Mouse (Mus musculus): Measurements from ENCODE around the gene Zfp385b. TPM values are rescaled to one million over a fixed set of nuclear protein-coding genes. Genes with fewer than 3 reads are reported as not detected.

Zfp385b gene
- polyA plus RNA-seq, 1 experiment from 2014 or later: not detected

DNA sequence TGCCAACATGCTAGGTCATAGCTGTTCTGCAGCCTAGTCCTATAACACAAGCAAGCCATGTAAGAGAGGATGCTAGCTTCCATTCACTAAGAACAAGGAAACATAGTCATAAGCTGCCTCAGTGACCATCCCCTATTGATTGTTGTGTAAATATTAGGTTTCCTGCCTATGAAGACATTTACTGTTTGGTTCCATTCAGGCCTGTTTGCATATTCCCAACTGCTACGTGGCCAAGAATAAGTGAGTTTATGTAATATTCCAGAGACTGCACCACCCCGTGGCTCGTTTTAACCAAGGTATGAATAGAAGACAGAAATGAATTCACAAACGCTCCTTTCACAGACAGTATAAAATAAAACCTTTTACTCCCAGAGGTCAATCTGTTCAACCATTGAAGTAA, 200.8 kb downstream of the Zfp385b start:
- 88% methylated on average over 4 of the region's 4 CpGs for WGBS (ENCODE audit: missing documents)
- Histone ChIP-seq H3K36me3 (ENCODE audit: inconsistent target) (no peaks in the 10 kb centered on the region), H3K79me2 (ENCODE audit: inconsistent target) (no peaks in the 10 kb centered on the region), H3K27ac (no peak overlapping the region), H3K4me3 (ENCODE audit: inconsistent target) (no peak overlapping the region)

DNA sequence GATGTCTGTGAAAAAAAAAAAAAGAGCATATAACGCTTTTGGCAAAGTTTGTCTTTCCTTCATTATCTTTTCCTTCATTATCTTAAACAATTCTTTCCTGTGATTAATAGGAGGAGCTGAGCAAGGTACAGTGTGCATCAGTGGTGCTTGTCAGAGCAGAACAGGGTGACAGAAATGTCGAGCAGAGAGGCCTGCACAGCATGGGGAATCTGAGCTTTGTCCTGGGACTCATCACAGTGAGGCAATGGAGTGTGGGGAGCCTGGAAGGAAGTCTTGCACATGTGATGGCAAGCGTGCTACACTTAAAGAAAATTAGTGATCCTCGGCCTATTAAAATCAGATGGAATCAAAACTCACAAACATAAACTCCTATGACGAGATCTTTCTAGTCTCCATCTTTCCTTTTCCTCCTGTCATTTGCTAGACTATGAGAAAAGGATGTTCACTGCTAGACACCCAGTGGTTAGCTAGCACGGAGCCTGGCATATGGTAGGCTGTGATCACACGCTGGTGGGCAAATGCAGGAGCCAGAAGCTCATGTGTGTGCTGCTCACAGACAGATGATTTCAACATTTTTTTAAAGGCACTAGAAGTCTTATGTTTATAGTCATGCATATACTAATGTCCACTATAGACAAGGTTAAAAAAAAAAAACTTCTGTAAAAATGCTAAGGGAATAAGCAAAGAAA, 209.0 kb downstream of the Zfp385b start:
- Histone ChIP-seq H3K4me3 (ENCODE audit: inconsistent target) (no peak overlapping the region), H3K36me3 (ENCODE audit: inconsistent target) (no peaks in the 10 kb centered on the region), H3K79me2 (ENCODE audit: inconsistent target) (no peaks in the 10 kb centered on the region), H3K27ac (no peak overlapping the region)
- 87% methylated on average over 7 of the region's 7 CpGs for WGBS (ENCODE audit: missing documents)

DNA sequence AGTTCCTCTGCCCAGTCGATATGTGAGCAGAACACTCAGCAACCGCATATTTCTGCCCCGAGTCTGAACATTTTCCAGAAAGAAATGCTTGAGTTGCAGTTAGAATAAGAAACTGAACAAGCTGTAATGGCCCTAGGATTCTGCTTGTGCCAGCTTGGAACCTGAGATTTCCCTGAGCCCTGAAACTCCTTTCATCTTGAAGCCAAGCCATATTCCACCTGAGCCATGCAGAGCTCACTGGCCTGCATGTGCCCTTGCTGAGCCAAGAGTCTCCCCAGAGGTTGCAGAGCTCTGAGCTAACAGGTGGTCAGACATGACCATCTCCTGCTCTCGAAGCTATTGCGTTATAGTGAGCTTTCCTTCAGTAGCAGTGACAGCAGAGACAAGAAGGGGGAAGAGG, 210.0 kb downstream of the Zfp385b start:
- Histone ChIP-seq H3K27ac (no peak overlapping the region), H3K4me3 (ENCODE audit: inconsistent target) (no peak overlapping the region), H3K36me3 (ENCODE audit: inconsistent target) (no peaks in the 10 kb centered on the region), H3K79me2 (ENCODE audit: inconsistent target) (no peaks in the 10 kb centered on the region)
- WGBS (ENCODE audit: missing documents): 87% methylated on average over 3 of the region's 5 CpGs

DNA sequence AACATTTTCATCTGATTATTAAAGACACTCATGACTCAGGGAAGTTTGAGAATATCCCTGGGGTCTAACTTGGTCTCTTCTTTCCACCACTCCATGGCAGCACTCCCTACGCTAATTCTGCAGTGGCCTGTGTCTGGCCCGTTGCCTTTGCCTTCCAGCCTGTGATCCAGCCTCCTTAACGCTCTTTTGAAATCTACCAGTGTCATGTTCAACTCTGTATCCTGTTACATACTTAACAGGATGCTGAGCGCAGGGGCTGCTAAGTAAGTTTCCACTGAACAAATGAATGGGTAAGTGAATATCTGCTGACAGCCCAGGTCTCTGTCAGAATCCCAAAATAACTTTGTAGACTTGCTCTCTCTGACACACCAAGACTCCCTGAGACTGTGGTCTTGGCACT, 210.8 kb downstream of the Zfp385b start:
- Histone ChIP-seq H3K79me2 (ENCODE audit: inconsistent target) (no peaks in the 10 kb centered on the region), H3K36me3 (ENCODE audit: inconsistent target) (no peaks in the 10 kb centered on the region), H3K4me3 (ENCODE audit: inconsistent target) (no peak overlapping the region), H3K27ac (no peak overlapping the region)
- WGBS (ENCODE audit: missing documents): 85% methylated on average over 4 of the region's 4 CpGs

DNA sequence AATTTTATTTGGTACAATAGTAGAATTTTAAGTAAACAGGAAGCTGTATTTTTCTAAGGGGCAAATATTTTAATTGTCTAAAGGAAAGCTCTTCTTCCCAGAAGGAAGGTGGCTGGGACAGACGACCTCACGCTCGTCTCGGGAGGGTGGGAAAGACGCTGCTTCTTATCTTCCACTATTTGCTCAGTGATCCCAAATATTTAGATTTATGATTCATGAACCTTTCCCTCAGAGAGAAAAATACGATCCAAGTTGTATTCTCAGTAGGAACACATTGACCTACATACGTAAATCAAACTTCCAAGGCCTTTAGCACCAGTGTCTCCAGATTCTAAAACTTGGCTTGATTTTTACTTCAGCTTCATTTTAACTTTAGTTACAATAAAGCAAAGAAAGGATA, 226.0 kb downstream of the Zfp385b start:
- H3K36me3 ChIP-seq (ENCODE audit: inconsistent target): no peaks in the 10 kb centered on the region
- WGBS (ENCODE audit: missing documents): 79% methylated on average over 7 of the region's 7 CpGs
- H3K4me3 ChIP-seq (ENCODE audit: inconsistent target): no peak overlapping the region
- no peak overlapping the region for H3K27ac ChIP-seq
- no peaks in the 10 kb centered on the region for H3K79me2 ChIP-seq (ENCODE audit: inconsistent target)

DNA sequence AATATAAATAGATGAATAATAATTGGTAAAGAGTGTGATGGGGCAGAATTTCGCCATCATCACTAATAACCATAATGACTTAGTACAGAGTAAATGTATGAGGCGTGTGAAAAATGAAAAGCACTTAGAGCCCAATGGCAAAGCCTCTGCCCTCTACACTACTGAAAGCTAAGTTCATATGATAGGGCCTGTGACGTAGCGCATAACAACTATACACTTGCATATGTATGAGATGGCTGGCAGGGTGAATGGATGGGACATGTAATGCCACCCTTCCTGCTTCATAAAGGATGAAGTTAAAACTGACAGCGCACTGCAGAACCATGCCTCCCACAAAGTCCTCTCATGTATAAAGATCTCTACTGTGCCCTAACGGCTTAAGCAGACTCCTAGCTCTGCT, 226.9 kb downstream of the Zfp385b start:
- H3K79me2 ChIP-seq (ENCODE audit: inconsistent target): no peaks in the 10 kb centered on the region
- H3K27ac ChIP-seq: no peak overlapping the region
- WGBS (ENCODE audit: missing documents): 92% methylated on average over 6 of the region's 6 CpGs
- no peaks in the 10 kb centered on the region for H3K36me3 ChIP-seq (ENCODE audit: inconsistent target)
- no peak overlapping the region for H3K4me3 ChIP-seq (ENCODE audit: inconsistent target)

DNA sequence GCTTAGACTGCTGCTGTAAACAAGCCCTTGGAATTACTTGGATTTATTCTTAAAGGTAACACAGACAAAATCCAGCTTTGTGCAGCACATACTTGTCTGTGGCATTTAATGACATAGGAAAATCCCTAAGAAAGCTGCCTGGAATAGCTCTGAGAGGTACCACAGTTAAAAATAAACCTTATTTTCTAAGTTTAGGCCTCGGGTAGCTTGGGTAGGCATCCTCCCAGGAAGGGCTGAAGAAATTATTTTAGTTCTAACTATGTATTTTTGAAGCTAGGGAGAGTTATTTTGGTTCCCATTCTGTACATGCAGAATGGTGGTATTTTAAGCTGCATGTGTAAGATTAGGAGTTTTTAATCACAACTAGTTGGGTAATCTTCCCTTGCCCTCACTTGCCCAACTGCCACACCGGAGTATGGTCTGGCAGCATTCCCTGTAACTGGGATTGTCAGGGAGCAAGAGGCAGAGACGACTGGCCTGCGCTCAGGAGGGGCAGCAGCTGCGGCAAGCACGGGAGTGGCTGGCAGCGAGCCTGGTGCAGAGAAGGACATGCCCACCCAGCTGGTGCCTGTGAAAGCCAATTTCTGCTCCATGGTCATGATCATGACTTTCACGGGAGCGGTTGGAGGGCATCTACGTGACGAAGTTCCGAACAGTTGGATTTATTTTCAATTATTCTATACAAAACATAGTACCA, 230.1 kb downstream of the Zfp385b start:
- Histone ChIP-seq H3K36me3 (ENCODE audit: inconsistent target) (no peaks in the 10 kb centered on the region), H3K79me2 (ENCODE audit: inconsistent target) (no peaks in the 10 kb centered on the region), H3K4me3 (ENCODE audit: inconsistent target) (no peak overlapping the region), H3K27ac (no peak overlapping the region)
- 90% methylated on average over 12 of the region's 12 CpGs for WGBS (ENCODE audit: missing documents)

DNA sequence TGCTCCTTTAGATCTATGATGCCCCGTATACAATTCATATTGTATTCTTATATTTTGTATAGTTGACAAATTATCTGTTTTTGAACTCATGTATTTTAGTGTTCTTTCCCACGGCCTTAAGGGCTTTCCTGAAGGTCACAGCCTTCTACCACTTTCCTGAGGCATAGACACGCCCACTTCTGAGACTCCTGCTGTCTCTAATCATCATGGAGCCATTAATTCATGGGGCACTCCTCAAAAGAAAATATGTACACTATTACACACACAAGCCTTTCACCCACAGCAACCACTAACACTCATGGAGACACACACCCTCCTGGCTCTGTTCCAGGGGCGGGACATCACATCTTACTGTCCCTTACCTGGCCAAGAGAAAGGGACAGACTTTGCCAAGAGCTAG, 232.1 kb downstream of the Zfp385b start:
- 75% methylated on average over 4 of the region's 4 CpGs for WGBS (ENCODE audit: missing documents)
- Histone ChIP-seq H3K27ac (no peak overlapping the region), H3K36me3 (ENCODE audit: inconsistent target) (no peaks in the 10 kb centered on the region), H3K4me3 (ENCODE audit: inconsistent target) (no peak overlapping the region), H3K79me2 (ENCODE audit: inconsistent target) (no peaks in the 10 kb centered on the region)

DNA sequence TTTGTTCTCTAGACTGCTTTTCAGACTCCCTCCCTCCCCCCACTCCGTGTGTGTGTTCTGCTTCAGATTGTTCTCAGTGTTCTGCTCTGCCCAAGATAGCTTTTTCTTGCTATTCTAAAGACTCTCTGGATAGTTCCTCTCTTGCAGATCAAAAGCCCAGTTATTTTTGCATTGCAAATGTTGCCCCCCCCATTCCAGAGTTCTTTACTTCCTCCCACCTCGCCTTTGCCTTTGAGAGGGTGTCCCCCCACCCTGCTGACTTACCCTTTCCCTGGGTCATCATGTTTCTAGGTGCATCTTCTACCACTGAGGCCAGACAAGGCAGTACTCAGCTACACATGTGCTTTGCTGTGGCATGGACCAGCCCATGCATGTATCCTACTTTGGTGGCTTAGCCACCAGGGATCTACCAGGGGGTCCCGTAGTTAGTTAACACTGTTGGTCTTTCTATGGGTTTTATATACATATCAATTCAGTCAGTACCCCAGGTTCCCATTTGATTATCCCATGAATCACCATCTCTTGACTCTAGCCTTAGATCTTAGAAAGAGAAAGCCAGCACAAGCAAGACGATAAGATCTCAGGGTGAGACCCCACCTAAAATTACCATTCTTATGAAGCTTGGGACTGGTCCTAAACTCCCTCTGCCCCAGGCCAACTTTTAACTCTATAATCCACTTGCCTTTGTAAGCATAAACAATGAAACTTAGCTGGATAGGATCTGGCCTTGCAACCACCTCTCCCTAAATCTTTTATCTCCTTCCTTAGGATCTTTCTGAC, 232.7 kb downstream of the Zfp385b start:
- Histone ChIP-seq H3K4me3 (ENCODE audit: inconsistent target) (no peak overlapping the region), H3K27ac (no peak overlapping the region), H3K36me3 (ENCODE audit: inconsistent target) (no peaks in the 10 kb centered on the region), H3K79me2 (ENCODE audit: inconsistent target) (no peaks in the 10 kb centered on the region)
- 71% methylated on average over 4 of the region's 4 CpGs for WGBS (ENCODE audit: missing documents)

DNA sequence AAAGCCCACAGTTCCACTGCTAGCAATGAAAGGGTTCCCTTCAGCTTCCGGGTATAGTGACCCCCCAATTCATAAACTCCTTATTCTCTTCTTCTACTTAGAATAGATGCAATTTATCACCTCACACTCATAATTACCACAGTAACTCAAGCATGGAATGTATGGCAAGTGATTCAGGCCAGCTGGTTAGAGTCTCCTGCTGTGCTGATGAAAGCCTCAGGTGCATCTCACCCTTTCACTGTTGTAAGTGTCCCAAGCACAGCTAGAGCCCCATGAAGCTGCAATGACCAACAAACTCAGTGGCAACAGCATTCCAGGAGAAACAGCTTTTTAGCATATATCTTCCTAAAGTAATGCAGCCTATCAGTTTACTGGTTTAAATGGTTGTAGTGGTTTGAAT, 235.9 kb downstream of the Zfp385b start:
- 91% methylated on average over 1 of the region's 1 CpGs for WGBS (ENCODE audit: missing documents)

DNA sequence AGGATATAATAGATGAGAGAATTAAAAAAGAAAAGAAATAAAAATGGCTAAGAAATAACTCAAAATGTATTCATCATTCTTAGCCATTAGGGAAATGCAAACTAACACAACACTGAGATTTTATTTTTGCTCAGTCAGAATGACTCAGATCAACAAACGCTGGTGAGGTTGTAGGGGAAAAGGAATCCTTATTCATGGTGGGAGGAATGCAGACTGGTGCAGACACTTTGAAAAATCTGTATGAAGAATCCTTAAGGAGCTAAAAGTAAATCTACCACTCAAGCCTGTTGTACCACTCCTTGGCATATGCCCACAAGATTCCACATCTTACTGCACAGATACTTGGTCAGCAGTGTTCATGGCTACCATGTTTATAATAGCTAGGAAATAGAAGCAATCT, 242.9 kb downstream of the Zfp385b start:
- Histone ChIP-seq H3K79me2 (ENCODE audit: inconsistent target) (no peaks in the 10 kb centered on the region), H3K36me3 (ENCODE audit: inconsistent target) (no peaks in the 10 kb centered on the region), H3K27ac (no peak overlapping the region), H3K4me3 (ENCODE audit: inconsistent target) (no peak overlapping the region)
- WGBS (ENCODE audit: missing documents): 67% methylated on average over 1 of the region's 1 CpGs

More for the DNA sequence above, 235.9 kb downstream of the Zfp385b start:
- H3K27ac ChIP-seq: no peak overlapping the region
- no peaks in the 10 kb centered on the region for H3K79me2 ChIP-seq (ENCODE audit: inconsistent target)
- H3K4me3 ChIP-seq (ENCODE audit: inconsistent target): no peak overlapping the region
- no peaks in the 10 kb centered on the region for H3K36me3 ChIP-seq (ENCODE audit: inconsistent target)

DNA sequence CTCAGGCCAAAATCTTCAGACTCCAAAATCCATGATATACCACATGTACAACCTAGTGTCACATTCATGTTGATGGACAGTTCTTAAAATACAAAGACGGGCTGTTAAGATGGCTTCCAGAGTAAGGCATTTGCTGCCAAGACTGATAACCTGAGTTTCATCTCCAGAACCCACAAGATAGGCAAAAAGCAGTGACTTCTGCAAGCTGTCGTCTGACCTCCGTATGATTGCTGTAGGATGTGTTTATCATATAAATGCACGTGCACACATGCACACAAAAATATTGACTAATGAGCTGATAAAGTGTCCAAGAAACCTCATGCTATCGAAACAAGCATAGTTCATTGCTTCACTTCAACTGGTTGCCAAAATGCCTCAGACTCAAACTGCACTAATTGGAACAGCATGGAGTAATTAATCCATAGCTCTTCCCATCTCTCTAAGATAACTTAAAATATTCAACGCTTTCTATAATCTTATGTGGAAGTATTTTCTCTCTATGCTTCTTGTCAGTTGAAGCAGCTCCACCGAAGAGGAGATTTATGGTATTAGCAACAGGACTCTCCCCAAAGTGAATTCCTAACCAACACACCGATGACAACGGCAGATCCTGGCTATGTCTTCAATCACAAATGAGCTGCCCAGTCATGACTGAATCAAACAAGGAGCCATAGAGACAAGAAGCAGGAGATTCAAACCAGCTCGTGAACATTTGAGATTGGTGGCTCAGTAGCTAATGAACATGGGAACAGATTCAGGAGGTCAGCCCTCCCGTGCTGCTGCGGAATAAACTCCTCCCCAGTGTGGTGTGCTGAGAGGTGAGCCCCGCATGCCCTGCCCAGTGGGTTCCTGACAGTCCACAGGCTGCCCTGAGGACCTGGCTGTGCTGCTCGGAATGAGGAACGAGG, 251.7 kb downstream of the Zfp385b start:
- no peaks in the 10 kb centered on the region for H3K79me2 ChIP-seq (ENCODE audit: inconsistent target)
- WGBS (ENCODE audit: missing documents): 85% methylated on average over 15 of the region's 15 CpGs
- no peak overlapping the region for H3K4me3 ChIP-seq (ENCODE audit: inconsistent target)
- no peak overlapping the region for H3K27ac ChIP-seq
- H3K36me3 ChIP-seq (ENCODE audit: inconsistent target): no peaks in the 10 kb centered on the region

DNA sequence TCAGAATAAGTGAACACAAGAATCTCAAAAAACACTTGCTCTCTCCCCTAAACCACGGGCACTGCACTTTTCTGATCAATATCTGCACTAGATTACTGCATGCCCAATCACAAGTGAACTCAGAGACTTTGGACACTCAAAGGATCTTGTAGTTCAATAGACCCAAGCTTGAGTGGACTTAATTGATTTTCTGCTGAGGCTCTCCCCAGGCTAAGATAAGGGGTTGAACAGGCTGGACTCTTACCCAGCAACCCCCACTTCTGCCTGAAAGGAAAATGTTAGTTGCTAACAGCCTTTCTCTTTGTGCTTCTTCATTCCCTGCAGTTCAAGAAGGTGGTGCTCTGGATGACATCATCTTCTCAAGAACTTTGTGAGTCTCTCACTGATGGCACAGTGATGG, 255.7 kb downstream of the Zfp385b start:
- WGBS (ENCODE audit: missing documents): 39% methylated on average over 1 of the region's 1 CpGs
- H3K4me3 ChIP-seq (ENCODE audit: inconsistent target): no peak overlapping the region
- H3K36me3 ChIP-seq (ENCODE audit: inconsistent target): no peaks in the 10 kb centered on the region
- no peak overlapping the region for H3K27ac ChIP-seq
- H3K79me2 ChIP-seq (ENCODE audit: inconsistent target): no peaks in the 10 kb centered on the region

DNA sequence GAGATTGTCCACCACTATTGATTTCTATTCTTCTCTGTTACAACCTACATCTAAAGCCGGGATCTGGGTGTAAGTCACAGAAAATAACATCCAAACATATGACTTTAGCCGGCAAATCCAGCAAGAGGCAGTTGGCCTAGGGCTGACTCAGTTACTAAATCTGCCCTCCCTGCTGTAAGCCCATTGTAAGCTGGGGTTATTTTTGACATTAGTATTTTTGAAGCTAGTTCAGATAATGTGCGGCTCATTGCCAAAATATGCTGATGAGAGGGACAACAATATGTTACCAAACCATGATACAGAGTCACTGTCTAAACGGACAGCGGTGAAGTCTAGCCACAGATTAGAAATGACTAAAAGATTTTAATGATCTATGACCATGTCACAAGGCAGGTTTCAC, 257.5 kb downstream of the Zfp385b start:
- Histone ChIP-seq H3K79me2 (ENCODE audit: inconsistent target) (no peaks in the 10 kb centered on the region), H3K4me3 (ENCODE audit: inconsistent target) (no peak overlapping the region), H3K27ac (no peak overlapping the region), H3K36me3 (ENCODE audit: inconsistent target) (no peaks in the 10 kb centered on the region)
- 93% methylated on average over 5 of the region's 5 CpGs for WGBS (ENCODE audit: missing documents)

Measured in macrophage (primary cell).